Mouse (Mus musculus) ovary, adult 18-20 months (tissue): ENCODE measurements around the gene Zdhhc13.

Experiments
- DNase-seq: peaks from one replicate; pipeline ENCODE4 v3.0.0; 2022; ENCODE audit warnings: low spot score, mixed read lengths

The Zdhhc13 gene

GRCm38 (mm10) chr7:48788851-48789572 is at the start of gene Zdhhc13:
TSS of gene Zdhhc13 (plus strand) at chr7:48789003.
- DNase-seq = peak; percentile 90

GRCm38 (mm10) chr7:48749298-48750163 is 39.3 kb upstream of the Zdhhc13 start:
- peak; percentile 41 for DNase-seq

- no peak for DNase-seq
Observed at GRCm38 (mm10) chr7:48750164-48750809, 38.5 kb upstream of the Zdhhc13 start.

GRCm38 (mm10) chr7:48751222-48751621 is 37.6 kb upstream of the Zdhhc13 start:
- DNase-seq = no peak

GRCm38 (mm10) chr7:48754415-48754974 is 34.3 kb upstream of the Zdhhc13 start:
- no peak for DNase-seq

- no peak for DNase-seq
Observed at GRCm38 (mm10) chr7:48755825-48756224, 33.0 kb upstream of the Zdhhc13 start.

- no peak for DNase-seq
Observed at GRCm38 (mm10) chr7:48756306-48756931, 32.4 kb upstream of the Zdhhc13 start.

GRCm38 (mm10) chr7:48758083-48758482 is 30.7 kb upstream of the Zdhhc13 start:
- DNase-seq = no peak

GRCm38 (mm10) chr7:48760789-48761188 is 28.0 kb upstream of the Zdhhc13 start:
- DNase-seq = no peak

- DNase-seq = no peak
Observed at GRCm38 (mm10) chr7:48762289-48762688, 26.5 kb upstream of the Zdhhc13 start.

- no peak for DNase-seq
Observed at GRCm38 (mm10) chr7:48762721-48763120, 26.1 kb upstream of the Zdhhc13 start.

- no peak for DNase-seq
Observed at GRCm38 (mm10) chr7:48765959-48766358, 22.8 kb upstream of the Zdhhc13 start.

GRCm38 (mm10) chr7:48769721-48770120 is 19.1 kb upstream of the Zdhhc13 start:
- no peak for DNase-seq

- no peak for DNase-seq
Observed at GRCm38 (mm10) chr7:48772060-48772734, 16.6 kb upstream of the Zdhhc13 start.

GRCm38 (mm10) chr7:48773333-48773732 is 15.5 kb upstream of the Zdhhc13 start:
- no peak for DNase-seq

- no peak for DNase-seq
Observed at GRCm38 (mm10) chr7:48774633-48775032, 14.2 kb upstream of the Zdhhc13 start.

- DNase-seq = no peak
Observed at GRCm38 (mm10) chr7:48775436-48775835, 13.4 kb upstream of the Zdhhc13 start.

- DNase-seq = no peak
Observed at GRCm38 (mm10) chr7:48777721-48778504, 10.9 kb upstream of the Zdhhc13 start.

GRCm38 (mm10) chr7:48779110-48779509 is 9.7 kb upstream of the Zdhhc13 start:
- DNase-seq = no peak

- no peak for DNase-seq
Observed at GRCm38 (mm10) chr7:48782432-48782831, 6.4 kb upstream of the Zdhhc13 start.
